Mouse (Mus musculus) ES-E14 (cell line): ENCODE data around the gene Apof. TPM values are rescaled to one million over a fixed set of nuclear protein-coding genes. Genes with fewer than 3 reads are reported as not detected.
"Not testable (repeated sequence)": the region's sequence is repeated elsewhere in the genome, so short reads cannot be mapped to it uniquely, and the experiment has no call there.

Experiments used
- DNase-seq: peaks from one replicate; pipeline ENCODE4 v3.0.0-alpha.2; 2013; ENCODE audit warnings: low read depth, low spot score
- H3K27ac ChIP-seq: 2 replicates; pipeline ENCODE4 v1.5.1; 2012; ENCODE audit warnings: low read depth, mild to moderate bottlenecking, low read length, moderate library complexity, mixed read lengths; ENCODE audit not compliant: poor library complexity, insufficient read depth, severe bottlenecking
- H3K36me3 ChIP-seq: 2 replicates; pipeline ENCODE4 v1.6.1; 2012; ENCODE audit warnings: mild to moderate bottlenecking, low read length, moderate library complexity, mixed read lengths; ENCODE audit not compliant: control insufficient read depth, poor library complexity, insufficient read depth, severe bottlenecking
- H3K4me1 ChIP-seq, 2 experiments: fragments of 150-350 bp in 1 of 2; sonication (generic) in 1 of 2; 2 replicates each; pipeline ENCODE4 v1.6.1; 2012; ENCODE audit warnings: low read length in 2 of 2, mild to moderate bottlenecking in 1 of 2, mixed read lengths in 1 of 2; ENCODE audit not compliant: control insufficient read depth in 2 of 2, insufficient read depth in 2 of 2, poor library complexity in 1 of 2
- H3K4me3 ChIP-seq, 2 experiments: fragments of 150-350 bp in 1 of 2; sonication (generic) in 1 of 2; 2 replicates each; pipeline ENCODE4 v1.5.1; 2012; ENCODE audit warnings: low read length in 2 of 2, low read depth in 1 of 2, mild to moderate bottlenecking in 1 of 2, mixed read lengths in 1 of 2; ENCODE audit not compliant: insufficient read depth in 1 of 2, poor library complexity in 1 of 2, severe bottlenecking in 1 of 2
- H3K9ac ChIP-seq: 2 replicates; pipeline ENCODE4 v1.6.1; 2012; ENCODE audit warnings: low read depth, mild to moderate bottlenecking, low read length, mixed read lengths; ENCODE audit not compliant: poor library complexity, insufficient read depth, severe bottlenecking
- H3K9me3 ChIP-seq: fragments of 150-350 bp; sonication (generic); 2 replicates; pipeline ENCODE4 v1.6.1; 2012; ENCODE audit warnings: low read depth, mild to moderate bottlenecking, low read length; ENCODE audit not compliant: control insufficient read depth, insufficient read depth
- CHD2 ChIP-seq: IDR thresholded peaks from 2 replicates; pipeline ENCODE4 v1.6.1; 2014; ENCODE audit warnings: mild to moderate bottlenecking, low read depth, low read length, inconsistent platforms
- HCFC1 ChIP-seq: IDR thresholded peaks from 2 replicates; pipeline ENCODE4 v1.6.1; 2012; ENCODE audit warnings: low read length, inconsistent platforms, borderline replicate concordance; ENCODE audit not compliant: insufficient read depth
- MAFK ChIP-seq: IDR thresholded peaks from 2 replicates; pipeline ENCODE4 v1.6.1; 2014; ENCODE audit warnings: mild to moderate bottlenecking, low read depth, low read length, inconsistent platforms; ENCODE audit not compliant: insufficient read depth
- ZC3H11A ChIP-seq: IDR thresholded peaks from 2 replicates; pipeline ENCODE4 v1.6.1; 2012; ENCODE audit warnings: low read depth, mild to moderate bottlenecking, inconsistent platforms, low read length, borderline replicate concordance
- ZNF384 ChIP-seq: IDR thresholded peaks from 2 replicates; pipeline ENCODE4 v1.6.1; 2012; ENCODE audit warnings: low read depth, low read length, inconsistent platforms
- in situ Hi-C, 2 experiments: fragments of 600-800 bp; cut with MboI; formaldehyde crosslinking; loops; one replicate each; pipeline ENCODE4 v1.15.1; 2025; ENCODE audit warnings: low sequenced_read_pairs in 2 of 2, inconsistent platforms in 1 of 2; ENCODE audit not compliant: unreplicated experiment in 2 of 2
- total RNA-seq: library from RNA; depleted of rRNA; stranded (reverse); fragments of 300-350 nt; gene quantifications from 2 replicates; pipeline ENCODE4 v1.2.3, GENCODE M21; 2012

Gene Apof
- total RNA-seq, 1 experiment = 1.4 TPM

DNA sequence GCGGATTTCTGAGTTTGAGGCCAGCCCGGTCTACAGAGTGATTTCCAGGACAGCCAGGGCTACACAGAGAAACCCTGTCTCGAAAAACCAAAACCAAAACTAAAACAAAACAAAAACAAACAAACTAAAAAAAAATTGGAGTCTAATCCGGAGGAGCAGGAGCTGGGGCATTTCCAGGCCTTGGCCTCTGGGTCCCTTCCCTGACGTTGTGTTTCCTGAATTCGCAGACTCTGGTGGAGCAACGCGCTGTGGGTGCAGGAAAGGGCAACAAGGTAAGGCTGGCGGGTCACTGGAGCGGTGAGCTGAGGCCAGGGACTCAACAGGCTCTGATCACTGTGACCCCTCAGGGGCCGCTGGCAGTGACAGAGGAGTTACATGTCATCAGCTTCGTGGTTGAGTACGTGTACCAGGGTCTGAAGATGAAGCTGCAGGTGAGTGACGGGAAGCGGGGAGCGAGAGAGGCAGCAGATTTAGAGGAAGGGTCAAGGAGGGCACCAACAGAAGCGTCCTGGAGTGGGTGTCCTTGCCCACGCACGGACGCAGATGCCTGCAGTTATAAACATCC, 14.5 kb downstream of the Apof start:
- Histone ChIP-seq H3K27ac (no peak overlapping the region), H3K9me3 (no peaks in the 10 kb centered on the region), H3K4me3 (peak overlapping the region; percentile 26 to 52; a peak in 3 of 4 replicates), H3K4me1 (peaks cover 2 to 11% of the 10 kb centered on the region in 2 experiments; a peak in 2 of 4 replicates), H3K36me3 (peaks cover 30% of the 10 kb centered on the region), H3K9ac (peak overlapping the region; percentile 52; the same call in 1 of the 2 replicates)
- in situ Hi-C loops = no loop called here
- no peak for TF ChIP-seq ZC3H11A
- no peak for TF ChIP-seq MAFK
- no peak for TF ChIP-seq HCFC1
- no peak for TF ChIP-seq CHD2
- TF ChIP-seq ZNF384 = no peak
- DNase-seq = no peak

DNA sequence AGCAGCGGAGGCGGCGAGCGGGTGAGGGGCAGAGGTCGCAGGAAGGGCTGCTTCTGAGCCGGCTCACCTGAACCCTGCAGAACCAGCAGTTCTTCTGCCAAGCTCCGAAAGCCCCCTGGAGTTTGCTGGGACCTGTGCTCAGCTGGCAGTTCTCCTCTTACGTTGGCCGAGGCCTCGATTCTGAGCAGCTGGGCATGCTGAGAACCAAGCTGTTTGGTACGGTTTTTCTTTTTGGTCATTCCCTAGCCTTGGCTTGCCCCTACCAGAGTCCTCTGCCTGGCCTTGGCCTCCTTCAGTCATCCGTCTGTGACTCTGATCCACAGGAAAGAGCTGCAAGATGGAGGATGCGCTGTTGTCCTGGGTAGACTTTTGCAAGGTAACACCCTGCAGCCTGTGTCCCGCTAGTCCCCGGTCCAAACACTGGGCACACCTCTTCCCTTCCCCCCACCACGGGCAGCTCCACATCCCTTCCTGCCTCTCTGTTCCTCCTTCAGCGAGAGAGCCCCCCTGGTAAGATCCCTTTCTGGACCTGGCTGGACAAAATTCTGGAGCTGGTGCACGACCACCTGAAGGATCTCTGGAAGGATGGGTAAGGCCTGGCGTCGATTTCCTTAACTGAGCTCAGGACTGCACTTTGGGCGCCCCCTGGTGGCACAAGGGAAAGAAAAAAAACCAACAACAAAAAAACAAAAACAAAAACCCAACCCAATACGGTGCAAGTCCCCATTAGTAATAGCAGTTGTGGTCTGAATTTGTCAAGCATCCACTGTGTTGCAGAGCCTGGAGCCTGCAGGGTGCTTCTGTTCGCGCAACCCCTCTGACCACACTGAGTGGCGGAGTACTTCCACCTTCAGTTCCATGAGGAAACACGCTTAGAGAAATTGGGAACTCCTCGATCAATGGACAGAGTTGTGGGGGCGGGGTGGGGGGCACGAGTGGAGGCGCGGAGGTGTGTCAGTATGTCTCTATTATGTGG, 15.4 kb downstream of the Apof start:
- Histone ChIP-seq H3K27ac (no peak overlapping the region), H3K4me1 (peaks cover 2 to 11% of the 10 kb centered on the region in 2 experiments; a peak in 2 of 4 replicates), H3K9me3 (no peaks in the 10 kb centered on the region), H3K4me3 (peak overlapping the region; percentile 31 to 52; a peak in 3 of 4 replicates), H3K9ac (peak overlapping the region; percentile 3; the same call in 1 of the 2 replicates), H3K36me3 (peaks cover 26% of the 10 kb centered on the region)
- no peak for TF ChIP-seq CHD2
- TF ChIP-seq MAFK = no peak
- peak; percentile 82 for TF ChIP-seq ZNF384
- TF ChIP-seq HCFC1 = no peak
- TF ChIP-seq ZC3H11A = peak; percentile 9; the same call in 1 of the 2 replicates
- in situ Hi-C loops = no loop called here
- peak; percentile 87 for DNase-seq

DNA sequence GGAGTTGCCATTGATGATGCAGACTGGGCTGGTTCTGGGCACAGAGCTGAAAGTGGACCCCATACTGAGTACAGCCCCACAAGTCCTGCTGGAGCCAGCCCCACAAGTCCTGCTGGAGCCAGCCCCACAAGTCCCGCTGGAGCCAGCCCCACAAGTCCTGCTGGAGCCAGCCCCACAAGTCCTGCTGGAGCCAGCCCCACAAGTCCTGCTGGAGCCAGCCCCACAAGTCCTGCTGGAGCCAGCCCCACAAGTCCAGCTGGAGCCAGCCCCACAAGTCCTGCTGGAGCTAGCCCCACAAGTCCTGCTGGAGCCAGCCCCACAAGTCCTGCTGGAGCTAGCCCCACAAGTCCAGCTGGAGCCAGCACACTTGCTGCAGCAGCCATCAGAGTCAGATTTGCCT, 22.1 kb downstream of the Apof start:
- DNase-seq, H3K9me3 ChIP-seq, H3K9ac ChIP-seq, H3K4me3 ChIP-seq, H3K36me3 ChIP-seq, H3K4me1 ChIP-seq, in situ Hi-C loops: not testable (repeated sequence)
- 0 out of 2 replicates have a peak overlapping the region, but pooled peaks have one; percentile 26 for H3K27ac ChIP-seq

DNA sequence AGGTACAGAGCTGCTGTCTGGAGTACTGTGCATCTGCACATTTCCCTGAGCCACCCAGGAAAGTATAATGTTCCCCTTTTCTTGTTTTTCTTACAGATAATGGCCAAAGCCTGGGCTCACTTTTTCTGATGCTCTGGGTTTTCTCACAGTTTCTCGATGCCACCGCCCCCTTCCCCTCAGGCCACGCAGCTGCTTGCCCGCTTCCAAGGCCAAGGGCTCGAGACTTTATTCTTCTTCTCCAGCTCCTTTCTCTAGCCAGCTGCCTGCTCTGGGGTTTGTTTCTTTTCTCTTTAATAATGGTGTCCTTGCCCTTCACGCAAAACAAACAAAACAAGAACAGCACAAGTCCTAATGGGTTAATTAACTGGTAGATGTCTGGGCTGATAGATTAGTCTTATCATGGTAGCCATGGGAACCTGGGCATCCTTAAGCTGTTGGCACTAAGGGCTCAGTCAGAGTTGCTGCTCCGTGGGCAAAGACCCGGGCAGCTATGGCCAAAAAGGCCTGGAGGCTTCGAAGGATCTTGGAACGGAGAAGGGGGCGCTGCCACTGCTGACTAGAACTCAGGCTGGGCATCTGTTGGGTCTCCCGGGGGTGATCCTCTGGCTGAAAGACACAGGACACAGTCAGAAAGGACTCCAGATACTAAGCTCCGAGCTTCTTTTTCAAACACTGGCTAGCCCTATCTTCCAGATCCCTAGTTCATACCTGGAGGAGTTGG, 28.1 kb downstream of the Apof start:
- DNase-seq = no peak
- Histone ChIP-seq H3K27ac (no peak overlapping the region), H3K9ac (no peak overlapping the region), H3K4me1 (peaks cover 0 to 5% of the 10 kb centered on the region in 2 experiments; a peak in 1 of 4 replicates), H3K9me3 (no peaks in the 10 kb centered on the region), H3K4me3 (no peak overlapping the region), H3K36me3 (peaks cover 3% of the 10 kb centered on the region; the same call in 1 of the 2 replicates)
- in situ Hi-C loops = no loop called here
- TF ChIP-seq CHD2 (no peak), ZC3H11A (no peak), HCFC1 (no peak), MAFK (no peak), ZNF384 (no peak)
